Mouse (Mus musculus): ENCODE measurements at regions not wholly inside any gene's neighbourhood (a gene's known extent, or its start where the extent isn't known, plus 50 kb on each side); places are given as distances from the start of the nearest gene placed in this dataset.
A peak's percentile ranks its signal among the peaks of the same experiment; 100 is the strongest.

GRCm38 (mm10) chr7:72905891-72906290 lies 469.4 kb upstream of the Rgma start:
- DNase-seq (ENCODE audit: low read depth, low spot score) = no peak

DNA sequence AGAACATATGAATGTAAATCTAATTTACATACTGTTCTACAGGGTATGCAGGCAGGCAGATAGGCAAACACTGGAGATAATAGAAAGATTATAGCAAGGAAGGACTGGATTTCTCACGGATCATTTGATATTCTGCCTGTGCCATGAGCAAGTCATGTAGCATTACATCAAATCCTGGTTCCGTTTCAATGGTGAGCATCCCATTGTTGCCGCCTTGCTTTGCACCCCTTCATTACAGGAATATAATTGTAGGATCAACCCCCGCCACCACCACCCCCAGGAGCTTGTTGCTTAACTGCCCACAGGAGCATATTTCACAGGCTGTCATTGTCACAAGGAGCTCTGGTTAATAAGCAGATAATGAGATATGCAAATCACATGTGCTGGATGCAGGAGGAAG lies 468.8 kb upstream of the Rgma start:
- no peak for DNase-seq (ENCODE audit: low read depth, low spot score)

GRCm38 (mm10) chr7:72926772-72927380 lies 448.4 kb upstream of the Rgma start:
- no peak for DNase-seq (ENCODE audit: low read depth, low spot score)

DNA sequence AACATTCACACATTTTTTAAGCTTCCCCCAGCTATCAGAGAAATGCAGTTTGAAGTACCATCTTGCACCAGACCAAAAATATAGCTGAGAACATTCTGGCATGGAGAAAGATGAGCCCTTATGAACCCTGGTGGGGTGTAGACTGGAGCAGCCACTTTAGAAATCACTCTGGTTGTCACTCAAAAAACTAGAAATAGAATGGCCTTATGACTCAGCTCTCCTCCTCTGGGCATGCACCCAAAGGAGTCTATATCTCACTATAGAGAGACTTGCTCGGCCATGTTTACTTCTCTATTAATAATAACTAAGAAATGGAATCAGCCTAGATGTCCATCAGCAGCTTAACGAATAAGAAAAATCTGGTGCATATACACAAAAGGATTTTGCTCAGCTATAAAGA lies 436.5 kb upstream of the Rgma start:
- no peak for DNase-seq (ENCODE audit: low read depth, low spot score)

- DNase-seq (ENCODE audit: low read depth, low spot score) = no peak
Measured at GRCm38 (mm10) chr7:72947531-72947930, 427.8 kb upstream of the Rgma start.

DNA sequence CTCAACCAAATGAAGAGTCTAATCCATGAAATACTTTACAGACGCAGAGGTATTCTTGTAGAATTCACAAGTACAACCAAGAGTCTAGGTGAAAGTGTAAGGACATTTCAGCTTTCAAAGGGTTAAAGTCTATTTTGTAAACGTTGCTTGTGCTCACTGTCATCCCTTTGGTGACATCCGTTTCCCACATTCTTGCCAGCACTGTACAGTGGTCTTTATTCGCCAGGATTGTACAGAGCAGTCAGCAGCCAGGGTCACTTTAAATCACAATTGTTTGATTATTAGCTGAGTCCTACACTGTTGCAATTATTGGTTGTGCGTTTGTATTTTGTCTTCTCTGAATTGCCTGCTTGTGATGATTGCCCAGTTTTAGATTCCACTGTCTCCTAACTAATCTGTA lies 427.3 kb upstream of the Rgma start:
- DNase-seq (ENCODE audit: low read depth, low spot score) = no peak

DNA sequence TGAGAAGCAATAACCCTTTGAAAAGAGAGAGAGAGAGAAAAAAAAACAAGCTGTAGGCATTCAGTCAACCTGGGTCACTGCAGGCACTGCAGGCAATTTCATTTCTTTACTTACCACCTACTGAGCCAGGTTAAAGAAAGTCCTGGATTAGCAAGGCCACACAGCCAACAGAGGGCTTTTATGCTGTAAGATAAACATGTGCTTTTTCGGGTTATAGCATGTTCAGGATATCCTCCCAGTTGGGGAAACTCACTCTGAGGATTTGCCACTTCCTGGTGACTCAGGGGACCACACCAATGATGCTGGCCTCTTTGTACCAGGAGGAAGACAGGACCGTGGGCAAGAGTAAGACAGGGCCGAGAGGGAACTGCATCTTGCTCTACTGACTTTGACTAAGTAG lies 426.6 kb upstream of the Rgma start:
- no peak for DNase-seq (ENCODE audit: low read depth, low spot score)

DNA sequence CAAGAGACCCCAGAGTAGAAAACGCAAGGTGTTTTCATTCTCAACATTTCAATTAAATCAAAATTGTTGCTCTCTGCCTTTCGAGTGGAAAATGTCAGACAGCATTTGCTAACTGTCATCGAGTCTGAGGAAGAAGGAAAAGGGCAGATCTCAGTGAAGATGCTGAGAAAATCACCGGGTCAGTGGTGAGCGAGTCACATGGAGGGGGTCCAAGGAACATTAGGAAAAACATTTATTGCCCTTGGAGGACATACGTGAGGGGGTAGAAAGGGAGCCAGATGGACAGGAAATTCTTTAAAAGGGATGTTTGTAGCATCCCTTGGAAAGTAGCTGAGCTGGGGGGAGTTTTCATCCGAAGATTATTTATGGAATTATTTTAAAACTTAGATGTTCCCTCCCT lies 425.4 kb upstream of the Rgma start:
- no peak for DNase-seq (ENCODE audit: low read depth, low spot score)

DNA sequence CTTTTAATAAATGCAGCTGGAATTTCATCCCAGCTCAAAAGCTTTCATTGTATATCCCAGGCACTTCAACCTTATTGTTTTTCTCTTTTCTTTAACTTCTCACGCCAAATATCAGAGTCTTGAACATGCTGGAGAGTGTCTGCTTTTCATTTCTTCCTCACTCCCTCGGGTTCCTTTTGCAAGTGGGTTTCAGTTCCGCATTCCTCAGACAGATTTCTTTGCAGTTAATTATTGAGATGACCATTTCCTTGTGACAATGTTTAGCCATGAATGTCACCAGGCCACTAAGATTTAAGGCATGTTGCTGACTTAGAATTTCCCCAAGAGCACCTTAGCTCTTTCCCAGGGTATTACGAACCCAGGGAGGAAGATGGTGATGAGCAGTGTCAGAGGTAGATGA lies 417.6 kb upstream of the Rgma start:
- DNase-seq (ENCODE audit: low read depth, low spot score) = no peak

GRCm38 (mm10) chr7:72961321-72961720 lies 414.0 kb upstream of the Rgma start:
- no peak for DNase-seq (ENCODE audit: low read depth, low spot score)

- no peak for DNase-seq (ENCODE audit: low read depth, low spot score)
Measured at GRCm38 (mm10) chr7:72962815-72963214, 412.5 kb upstream of the Rgma start.

- DNase-seq (ENCODE audit: low read depth, low spot score) = no peak
Measured at GRCm38 (mm10) chr7:72963908-72964307, 411.4 kb upstream of the Rgma start.

DNA sequence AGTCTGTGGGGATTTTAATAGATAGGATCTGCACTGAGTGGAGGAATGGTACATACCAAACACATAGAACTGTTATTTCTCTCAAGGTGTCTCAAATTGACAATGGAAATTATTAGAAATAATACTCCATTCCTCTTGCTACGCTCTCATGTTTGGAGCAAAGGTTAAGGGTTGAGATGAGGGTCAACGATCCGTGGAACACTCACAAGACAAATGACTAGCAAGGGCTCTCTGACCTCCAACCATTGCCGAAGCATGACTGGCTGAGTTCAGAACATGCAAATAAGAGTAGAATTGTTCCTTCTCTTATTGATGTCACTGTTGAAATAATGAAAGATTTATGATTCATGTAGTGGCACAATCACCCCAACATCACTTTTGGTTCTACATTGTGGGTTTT lies 407.1 kb upstream of the Rgma start:
- no peak for DNase-seq (ENCODE audit: low read depth, low spot score)

DNA sequence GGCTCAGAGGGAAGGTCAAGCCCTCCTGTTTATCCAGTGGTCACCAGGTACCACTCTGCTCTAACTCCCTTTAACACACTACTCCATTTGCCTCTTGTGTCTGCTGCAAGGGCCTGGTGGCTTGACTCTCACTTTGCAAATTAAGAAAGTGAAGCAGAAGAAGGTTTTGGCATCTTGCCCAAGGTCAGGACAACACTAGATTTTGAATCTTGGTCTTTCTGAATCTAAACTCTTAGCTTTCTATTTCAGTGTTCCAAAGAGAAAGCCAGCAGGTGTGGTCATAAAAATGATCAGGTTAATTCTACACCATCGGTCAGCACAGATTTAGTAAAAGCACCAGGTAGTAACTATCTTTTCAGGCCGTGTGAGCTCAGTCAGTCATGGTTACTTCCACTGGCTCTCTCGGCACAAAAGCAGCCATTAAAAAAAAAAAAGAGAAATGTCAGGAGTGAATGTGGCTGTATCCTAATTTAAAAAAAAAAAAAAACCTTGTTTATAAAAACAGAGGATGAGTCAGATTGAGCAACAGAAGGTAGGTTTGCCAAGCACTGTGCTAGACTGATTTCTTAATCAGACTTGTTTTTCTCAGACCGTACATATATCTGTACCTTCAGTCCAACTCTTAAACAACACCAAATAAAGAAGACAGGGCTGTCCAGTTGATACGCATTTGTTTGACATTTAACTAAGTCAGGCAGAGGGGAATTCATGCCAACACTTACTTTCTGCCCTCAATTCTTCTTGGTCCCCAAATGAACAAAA lies 403.6 kb upstream of the Rgma start:
- no peak for DNase-seq (ENCODE audit: low read depth, low spot score)

DNA sequence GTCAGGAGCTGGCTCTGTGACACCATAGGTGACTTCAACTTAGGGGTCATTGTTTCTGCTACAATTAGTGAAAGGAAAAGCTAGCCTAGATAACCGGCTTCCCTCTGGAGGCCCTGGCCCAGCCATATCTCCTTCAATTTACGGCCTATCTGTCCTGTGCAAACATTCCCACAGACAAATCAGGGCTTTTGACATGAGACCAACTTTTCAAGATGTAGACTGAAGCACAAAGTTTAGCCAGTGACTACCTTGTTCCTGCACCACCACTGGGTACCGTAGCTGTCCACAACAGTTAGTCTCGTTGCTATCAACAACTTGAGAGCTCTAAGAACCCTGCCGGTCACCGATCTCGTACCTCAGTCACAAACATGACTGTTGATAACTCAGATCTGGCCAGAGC lies 402.9 kb upstream of the Rgma start:
- no peak for DNase-seq (ENCODE audit: low read depth, low spot score)

DNA sequence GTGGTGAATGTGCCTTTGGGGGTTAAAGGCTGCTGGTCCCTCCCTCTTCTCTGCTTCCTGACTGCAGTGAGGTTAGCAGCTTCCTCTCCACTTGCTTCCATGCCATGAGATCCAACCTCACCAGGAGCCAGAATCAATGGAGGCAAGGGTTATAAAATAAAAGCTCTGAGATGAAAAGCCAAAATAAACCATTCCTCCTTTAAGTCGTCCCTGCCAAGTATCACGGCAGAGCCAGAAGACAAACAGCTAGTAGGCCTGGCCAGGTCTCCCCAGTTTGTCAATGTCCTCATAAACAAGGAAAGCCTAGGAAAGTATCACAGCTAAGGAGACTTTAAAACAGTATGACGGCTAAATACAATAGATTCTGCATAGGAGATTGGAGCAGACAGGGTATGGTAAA lies 401.5 kb upstream of the Rgma start:
- no peak for DNase-seq (ENCODE audit: low read depth, low spot score)

- DNase-seq (ENCODE audit: low read depth, low spot score) = no peak
Measured at GRCm38 (mm10) chr7:72974384-72974783, 400.9 kb upstream of the Rgma start.

DNA sequence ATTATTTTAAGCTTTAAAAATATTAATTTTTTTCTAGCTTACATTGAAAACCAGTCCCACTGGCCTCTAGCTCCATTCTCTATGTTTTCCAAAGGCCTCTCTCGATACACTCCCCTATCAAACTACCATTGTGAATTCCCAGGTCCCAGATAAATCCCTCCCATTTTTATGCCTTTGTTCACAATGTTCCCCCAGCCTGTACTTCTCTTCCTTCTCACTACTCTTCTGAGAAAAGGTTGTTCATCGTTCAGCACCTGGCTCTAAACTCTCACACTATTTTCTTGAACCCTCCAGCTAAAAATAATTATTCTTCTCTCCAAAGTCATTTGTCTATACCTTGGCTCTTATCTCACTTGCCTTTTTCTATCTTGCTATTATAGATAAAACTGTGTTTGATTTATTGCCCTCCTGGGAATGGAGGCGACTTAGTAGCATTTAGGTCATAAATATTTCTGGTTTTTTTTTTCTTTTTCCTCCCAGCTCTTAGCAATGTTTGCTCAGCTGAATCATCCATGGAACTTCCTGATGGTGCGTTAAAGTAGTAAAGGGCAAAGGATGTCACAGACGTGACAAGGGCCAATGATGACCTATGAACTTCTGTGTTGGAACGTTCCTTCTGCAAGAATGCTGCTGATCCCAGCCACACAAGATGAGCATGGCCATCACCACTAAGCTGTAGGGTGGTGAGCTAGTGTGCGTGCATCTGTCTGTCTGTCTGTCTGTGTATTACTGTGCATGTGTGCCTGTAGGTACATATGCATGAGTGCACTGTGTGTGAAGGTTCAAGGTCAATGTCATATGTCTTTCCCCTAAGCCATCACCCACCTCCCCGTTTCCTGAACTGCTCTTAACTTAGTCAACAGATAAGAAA lies 384.5 kb upstream of the Rgma start:
- no peak for DNase-seq (ENCODE audit: low read depth, low spot score)

GRCm38 (mm10) chr7:72998374-72998773 lies 376.9 kb upstream of the Rgma start:
- peak; percentile 8 for DNase-seq (ENCODE audit: low read depth, low spot score)

GRCm38 (mm10) chr7:73019151-73019550 lies 356.2 kb upstream of the Rgma start:
- DNase-seq (ENCODE audit: low read depth, low spot score) = no peak

GRCm38 (mm10) chr7:73019764-73020354 lies 355.4 kb upstream of the Rgma start:
- DNase-seq (ENCODE audit: low read depth, low spot score) = no peak

- no peak for DNase-seq (ENCODE audit: low read depth, low spot score)
Measured at GRCm38 (mm10) chr7:73021786-73022185, 353.5 kb upstream of the Rgma start.
